Mouse (Mus musculus): Measurements from ENCODE around the gene Sema5a.

Sema5a gene

DNA sequence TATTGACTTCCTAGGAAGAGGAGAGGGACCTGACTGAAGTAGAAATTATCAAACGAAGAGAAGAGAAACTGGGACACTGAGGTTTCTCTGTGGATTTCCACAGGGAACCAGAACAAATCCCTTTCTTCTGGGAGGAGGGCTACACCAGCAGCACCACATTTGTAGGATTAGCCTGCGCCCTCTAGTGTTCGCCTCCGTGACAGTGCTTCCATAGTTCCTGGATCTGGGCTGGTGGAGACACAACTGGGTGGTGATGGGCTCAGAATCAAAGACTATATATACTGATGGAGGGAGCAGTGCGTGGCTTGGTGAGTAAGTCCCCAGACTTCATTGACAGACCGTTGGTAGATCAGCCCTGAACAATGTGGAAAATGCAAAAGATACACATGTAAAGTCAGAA lies 193.0 kb downstream of the Sema5a start:
- peak; percentile 48 for DNase-seq (ENCODE audit: low spot score)

DNA sequence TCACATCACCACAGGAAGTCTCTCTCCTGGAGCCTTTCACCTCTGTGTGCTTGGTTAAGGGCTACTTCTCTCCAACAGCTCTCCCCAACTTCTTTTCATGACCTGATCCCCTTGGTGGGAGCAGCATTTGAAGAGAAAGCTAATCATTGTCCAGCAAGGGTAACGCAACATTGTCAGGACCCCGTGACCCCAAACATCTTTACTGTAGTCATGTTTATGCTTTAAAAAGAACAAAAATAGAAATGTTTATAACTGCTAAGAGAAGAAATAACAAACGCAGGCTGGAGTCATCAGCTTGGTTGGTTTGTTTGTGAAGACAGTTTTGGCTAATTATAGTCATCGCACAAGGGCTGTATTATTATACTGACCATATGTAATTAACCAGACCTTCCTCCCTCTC lies 198.1 kb downstream of the Sema5a start:
- DNase-seq (ENCODE audit: low spot score), result no peak

DNA sequence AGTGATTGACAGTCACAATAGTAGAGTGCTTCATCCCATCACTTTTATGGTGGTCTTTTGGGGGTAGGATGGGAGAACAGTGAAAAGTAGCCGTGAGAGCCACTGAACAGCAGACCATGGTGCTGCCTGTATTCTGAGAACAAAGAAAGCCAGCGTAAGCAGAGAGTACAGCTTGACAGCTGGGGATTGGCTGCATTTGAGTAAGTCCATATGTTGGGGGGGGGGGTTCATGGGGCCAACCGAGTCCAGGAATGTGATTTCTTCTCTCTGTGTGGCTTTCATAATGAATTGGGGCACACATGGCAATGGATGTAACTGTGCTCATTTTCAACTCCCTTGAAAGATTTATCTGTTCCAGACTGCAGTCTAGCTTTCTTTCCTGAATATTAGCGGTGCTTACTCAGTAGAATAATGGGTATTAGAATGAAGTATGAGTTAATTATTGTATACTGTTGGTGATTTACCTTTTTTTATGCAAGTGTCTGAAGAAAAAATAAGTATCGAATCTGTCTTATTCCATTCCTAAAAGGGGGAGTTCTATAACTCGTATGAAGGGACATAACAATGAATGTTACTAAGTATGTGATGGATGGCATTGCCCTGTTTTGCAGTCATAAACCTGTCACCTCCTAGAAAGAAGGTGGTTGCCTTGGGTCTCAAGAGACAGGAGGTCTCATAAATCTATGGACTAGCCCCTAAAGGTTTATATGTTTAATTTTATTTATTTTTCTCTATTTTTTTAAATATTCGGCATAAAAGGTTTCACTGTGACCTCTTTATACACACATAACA lies 203.1 kb downstream of the Sema5a start:
- DNase-seq (ENCODE audit: low spot score), result no peak

DNA sequence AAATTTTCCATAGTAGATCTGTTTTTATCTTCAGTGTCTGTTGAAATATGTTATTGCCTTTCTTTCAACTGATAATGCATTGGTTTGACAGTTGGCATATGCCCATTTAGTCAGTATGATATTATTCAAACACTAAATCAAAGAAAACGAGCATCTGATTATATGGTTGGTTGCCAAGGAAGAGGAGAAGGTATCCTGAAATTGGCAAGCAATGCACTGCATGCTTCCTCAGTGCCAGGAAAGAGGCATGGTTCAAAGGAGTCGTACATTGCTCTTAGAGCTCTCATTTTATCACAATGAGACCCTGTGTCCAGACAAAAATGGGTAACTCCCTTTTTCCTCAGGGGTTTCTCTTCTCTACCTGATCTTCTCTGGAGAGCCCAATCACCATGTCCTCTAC lies 214.4 kb downstream of the Sema5a start:
- no peak for DNase-seq (ENCODE audit: low spot score)

DNA sequence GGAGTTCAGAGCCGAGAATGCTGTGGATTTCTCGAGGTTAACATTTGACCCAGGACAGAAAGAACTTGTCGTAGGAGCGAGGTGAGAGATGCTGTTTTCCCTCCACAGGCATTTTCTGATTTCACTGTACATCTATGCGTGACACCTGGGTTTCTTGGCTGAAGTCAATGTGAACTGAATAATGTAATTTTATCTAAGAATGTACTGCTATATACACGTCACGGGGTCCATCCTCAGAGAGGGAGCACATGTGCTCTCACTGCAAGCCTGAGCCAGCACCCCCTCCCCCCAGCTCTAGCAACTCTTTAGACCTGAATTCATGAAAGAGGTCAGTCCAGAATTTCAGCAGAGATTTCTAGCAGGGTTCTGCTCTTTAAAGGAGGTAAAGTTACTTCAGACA lies 215.6 kb downstream of the Sema5a start:
- DNase-seq (ENCODE audit: low spot score), result no peak

DNA sequence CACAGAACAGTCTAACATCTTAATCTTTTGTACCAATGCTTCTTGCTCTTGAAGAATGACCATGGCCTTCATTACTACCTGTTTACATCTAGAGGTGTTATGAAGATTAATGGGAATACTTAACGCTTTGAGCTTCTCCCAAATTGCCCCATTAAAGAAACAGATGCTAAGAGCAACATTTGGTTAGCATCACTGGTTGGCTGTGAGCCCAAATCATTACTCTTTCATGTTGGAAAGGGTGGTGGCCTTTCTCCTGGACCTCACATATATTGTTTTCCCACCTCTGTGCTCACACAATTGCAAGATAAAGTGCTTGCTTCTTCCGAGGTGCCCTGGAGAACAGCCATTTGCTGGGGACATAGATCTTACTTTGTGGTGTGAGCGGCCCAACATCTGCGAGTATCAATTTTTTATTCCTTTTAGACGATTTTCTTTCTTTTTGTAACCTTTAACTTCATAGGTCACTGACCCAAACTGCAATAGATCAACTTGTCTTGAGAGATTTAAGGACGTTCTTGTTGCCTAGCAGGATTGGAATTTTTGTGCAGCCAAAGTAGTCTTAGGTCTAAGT lies 227.0 kb downstream of the Sema5a start:
- DNase-seq (ENCODE audit: low spot score), result no peak

DNA sequence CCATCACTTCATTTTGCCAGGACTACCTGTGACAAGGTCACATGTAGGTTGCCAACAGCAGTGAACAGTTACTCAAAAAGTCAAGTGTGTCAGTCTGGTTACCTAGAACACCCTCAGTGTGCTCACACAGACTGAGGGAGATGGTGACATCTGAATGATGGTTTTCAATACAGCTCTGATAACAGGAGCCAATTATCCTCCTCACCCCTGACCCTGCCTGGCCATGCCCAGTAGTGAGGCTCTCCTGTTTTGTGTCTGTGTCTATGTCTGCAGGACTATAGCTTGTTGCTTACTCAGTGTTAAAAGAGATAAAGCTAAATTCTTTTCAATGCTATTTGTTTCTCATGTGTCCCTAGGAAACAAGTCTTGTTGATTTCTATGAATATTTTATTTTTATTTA lies 236.1 kb downstream of the Sema5a start:
- no peak for DNase-seq (ENCODE audit: low spot score)

DNA sequence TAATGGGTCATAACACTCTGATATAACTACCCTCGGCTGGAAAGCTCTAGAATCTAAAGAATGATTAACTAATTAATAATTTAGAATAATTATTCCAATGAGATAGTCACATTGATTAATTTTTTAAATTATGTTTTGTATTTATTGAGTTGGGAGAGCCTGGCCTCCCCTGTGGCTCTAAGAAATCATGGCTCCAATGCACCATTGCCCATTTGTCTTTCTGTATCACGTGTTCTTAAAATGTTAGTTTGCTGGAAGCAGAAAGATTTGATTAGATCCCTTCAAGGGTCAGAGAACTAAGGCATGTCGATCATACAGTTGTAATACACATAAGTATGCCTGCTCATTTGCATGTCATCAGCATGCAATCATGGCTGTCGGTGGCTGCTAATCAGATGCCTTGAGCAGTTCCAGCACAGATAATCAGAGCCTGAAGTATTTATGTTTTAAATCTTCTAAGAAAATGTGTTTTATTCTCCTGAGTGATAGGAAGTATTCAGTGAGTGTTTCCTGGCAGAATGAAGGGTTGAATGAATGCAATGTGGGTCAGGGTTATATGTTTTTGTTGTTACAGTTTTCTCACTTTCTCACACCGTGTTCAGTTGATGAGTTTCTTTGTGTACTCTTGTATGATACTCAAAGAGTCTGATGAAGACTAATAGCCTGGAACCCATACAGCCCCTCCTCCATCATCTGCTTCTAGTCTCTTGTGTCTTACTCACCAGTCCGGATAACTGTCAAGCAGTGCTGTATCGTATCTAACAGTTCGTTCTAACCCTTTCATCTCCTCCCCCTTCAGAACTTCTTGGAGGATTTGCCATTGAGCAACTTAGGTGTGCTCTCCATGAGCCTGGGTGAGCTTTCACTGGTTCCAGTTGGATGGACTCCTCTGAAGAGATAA lies 240.7 kb downstream of the Sema5a start:
- DNase-seq (ENCODE audit: low spot score), result no peak

DNA sequence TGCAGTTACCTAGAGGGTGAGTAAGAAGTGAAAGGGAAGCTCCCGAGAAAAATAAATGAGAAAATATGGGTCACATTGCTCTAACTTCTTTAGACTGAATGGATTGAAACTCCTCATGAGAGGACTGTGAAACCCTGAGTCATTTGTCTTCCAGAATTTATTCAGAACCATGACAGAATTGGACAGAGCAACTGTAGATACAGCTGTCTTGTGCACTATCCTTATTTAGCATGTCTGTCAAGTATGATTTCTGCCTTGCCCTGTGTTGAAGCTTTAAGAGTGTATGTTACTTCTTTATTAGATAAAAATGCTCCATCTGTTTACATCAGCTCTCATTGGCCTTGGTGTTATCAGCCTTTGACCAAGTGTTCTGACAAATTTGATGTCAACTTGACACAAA lies 243.4 kb downstream of the Sema5a start:
- no peak for DNase-seq (ENCODE audit: low spot score)

DNA sequence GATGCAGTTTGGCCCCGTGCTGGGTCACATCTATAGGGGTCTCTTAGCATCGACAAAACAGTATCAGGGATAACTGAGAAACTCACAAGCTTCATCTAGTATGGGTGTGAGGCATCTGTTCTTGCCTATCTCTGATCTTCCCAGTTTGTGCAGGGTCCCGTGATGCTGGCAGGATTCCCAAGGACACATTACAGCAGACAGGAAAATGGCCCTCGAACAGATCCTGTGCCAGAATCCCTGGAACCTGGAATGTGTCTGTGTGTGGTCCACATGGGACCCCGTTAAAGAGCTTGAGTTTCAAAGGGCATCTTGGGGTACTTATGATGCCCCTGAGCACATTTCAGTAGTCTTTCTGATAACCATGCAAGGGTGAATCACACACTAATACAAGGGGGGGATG lies 249.6 kb downstream of the Sema5a start:
- DNase-seq (ENCODE audit: low spot score), result peak; percentile 53

DNA sequence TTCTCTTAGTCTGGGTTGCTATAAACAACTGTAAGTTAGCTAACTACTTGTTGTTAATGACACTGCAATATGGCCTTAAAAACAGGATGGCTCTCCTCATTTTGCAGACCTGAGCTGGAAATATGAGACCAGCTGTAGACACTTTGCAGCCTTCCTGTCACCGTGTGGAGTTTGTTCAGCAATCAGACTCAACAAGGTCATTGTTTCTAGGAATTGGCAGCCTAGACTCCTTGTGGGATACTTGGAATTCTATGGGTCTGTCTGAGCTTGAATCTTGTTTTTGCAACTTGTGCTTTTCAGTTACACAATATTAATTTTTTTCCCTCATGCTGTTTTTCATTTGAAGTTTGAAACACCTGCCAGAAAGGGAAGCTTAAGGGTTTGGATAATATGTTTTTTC lies 250.3 kb downstream of the Sema5a start:
- DNase-seq (ENCODE audit: low spot score), result no peak

DNA sequence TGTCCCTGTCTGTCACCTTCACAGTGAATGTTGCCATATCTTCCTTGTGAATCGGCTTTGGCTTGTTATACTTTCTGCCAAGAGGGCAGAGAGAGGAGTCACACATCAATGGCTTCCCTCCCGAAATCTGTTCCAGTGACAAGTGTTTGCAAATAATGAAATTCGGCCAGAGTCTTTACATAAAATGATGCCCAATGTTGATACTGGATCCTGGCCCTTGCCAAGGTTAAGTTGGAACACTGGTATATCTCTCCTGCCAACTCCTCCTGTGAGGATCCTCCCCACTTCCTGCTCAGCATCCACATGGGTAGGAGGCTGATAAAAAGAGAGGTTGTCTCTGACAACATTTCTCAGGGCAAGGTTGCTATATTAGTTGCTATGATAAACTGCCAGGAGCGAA lies 252.3 kb downstream of the Sema5a start:
- peak; percentile 9 for DNase-seq (ENCODE audit: low spot score)

DNA sequence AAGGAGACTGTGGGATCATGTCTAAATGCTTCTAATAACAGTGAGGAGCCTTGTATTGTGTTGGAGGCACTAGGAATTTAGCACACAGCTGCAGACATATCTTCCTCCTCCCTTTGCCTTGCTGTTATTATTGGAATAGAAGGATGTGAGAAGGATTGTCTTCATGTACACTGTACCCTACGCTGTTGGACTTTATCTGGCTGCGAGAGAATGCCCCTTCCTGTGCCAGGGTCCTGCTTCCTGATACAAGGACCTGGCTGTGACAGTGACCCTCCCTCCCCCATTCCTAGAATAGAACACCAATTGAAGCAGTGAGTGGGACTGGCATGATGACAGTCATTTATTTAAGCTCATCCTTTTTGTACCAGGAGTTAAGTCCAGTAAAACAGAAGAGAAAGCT lies 261.3 kb downstream of the Sema5a start:
- DNase-seq (ENCODE audit: low spot score), result no peak

DNA sequence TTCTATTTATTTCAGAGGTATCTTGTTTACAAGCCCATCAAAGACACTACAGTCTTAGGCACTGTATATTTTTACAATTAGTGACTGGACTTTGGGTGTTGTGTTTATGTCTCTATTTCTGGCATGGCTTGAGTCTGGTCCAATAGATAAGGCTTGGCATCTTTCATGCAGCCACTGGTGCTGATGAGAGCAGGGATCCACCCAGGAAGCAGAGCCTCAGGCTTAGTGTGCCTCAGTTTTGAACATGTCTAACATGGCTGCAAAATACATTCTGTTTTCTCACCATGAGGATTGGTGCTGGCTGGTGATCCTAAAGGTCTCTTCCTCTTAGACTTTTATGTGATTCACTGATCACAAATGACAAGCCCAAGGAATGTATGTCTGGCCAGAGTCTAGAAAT lies 263.7 kb downstream of the Sema5a start:
- no peak for DNase-seq (ENCODE audit: low spot score)

DNA sequence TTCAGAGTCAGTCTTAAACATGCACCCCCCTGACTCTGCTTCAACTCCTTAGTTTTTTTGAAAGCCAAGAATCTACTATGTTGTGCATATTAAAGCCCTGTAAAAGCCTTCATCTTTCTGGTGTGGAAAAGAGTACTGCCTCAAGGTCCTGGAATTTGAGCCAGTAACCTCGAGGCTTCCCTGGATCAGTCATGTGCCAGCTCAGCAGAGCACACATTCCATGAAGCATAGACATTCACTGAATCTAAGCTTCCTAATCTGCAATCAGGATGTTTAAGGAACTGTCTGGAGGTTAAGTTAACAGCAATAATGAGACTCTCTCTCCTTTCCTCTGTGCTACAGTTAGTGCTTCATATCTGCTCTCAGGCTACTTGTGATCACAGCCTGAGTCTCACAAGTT lies 270.3 kb downstream of the Sema5a start:
- no peak for DNase-seq (ENCODE audit: low spot score)

DNA sequence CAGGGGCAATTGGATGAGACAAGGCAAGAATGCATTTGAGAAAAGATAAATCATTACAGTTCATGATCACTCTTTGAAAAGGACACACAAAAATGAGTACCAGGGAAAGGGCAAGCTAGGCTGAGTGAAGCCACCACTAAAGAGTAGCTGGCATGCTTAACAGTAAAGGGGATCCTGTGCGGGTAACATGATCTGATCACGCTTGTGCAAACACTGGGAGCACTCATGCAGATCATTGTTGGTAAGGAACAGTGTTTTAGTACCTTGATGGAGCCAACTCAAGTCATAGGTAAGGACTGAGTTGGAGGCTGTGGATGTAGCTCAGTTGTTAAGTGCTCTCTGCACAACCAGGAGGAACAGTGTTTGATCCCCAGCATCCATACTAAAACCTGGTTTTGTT lies 273.3 kb downstream of the Sema5a start:
- DNase-seq (ENCODE audit: low spot score), result no peak

DNA sequence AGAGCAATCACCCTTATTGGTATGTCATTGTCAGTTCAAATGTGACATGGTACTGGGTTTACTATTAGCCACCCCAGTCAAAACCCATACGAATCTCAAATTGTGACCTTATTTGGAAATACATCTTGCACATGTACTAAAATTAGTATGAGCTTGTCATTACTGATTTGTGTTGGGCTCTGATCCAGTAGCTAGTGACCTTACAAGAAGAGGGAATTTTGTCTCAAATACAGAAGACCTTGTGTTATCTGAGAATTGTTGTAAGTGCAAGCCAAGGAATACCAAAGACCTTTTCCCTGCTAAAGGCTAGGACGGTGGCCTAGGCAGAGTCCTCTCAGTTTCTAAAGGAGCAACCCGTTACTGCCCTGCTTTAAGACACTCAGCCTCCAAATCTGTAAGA lies 287.9 kb downstream of the Sema5a start:
- peak; percentile 13 for DNase-seq (ENCODE audit: low spot score)

DNA sequence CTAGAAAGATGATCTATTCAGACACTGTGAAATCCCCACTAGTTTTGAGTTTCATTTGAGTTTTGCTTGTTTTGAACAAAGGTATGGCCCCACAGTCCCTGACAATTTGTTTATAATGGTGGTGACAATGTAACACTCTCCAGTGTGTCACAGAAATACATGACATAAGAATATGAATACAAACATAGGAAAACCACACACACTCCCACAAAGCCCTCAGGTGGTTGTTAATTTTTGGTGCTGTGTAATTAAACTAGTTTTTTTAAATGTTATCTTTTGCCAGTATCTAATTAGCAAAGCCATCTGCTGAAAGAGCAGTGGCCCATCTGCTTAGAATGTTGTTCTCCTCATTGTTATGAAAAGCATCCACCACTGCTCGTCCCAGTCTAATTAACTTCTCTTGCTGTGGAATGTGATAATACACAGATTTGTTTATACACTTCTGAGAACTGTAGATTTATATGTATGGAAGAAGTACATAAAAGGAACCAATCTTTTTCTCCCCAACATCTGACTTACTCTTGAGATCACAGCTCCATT lies 289.0 kb downstream of the Sema5a start:
- no peak for DNase-seq (ENCODE audit: low spot score)

DNA sequence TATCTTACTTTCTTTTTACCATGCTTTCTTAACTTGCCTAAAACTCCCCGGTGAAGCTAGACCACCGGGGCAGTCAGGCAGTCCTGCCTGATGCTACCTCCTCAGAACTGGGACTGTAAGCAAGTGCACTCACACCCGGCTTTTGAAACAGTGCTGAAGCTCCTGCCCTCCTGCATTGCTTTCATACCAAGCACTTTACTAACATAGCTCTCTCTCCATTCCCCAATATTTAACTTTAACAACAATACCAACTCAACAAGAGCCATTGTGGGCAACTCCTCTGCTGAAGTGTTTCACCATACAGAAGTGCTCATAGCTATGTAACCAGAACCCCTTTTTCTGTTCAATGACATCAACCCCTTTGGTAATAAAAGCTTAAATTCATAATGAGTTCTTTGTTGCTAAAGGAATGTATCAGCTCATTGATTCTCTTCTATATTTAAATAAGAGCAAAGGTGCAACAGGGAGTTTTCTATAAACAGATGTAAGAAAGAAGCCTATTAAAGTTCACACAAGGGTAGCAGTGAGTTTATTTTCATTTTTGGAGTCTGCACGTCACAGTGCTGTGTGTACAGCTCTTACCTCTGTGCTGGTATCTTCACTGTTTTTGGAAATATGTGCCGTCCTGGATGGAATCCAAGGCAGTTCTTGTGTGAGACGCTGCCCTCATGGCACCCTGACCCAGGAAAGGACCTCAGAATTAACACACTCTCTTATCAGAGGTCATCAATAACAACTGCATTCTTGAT lies 292.3 kb downstream of the Sema5a start:
- peak; percentile 77 for DNase-seq (ENCODE audit: low spot score)

DNA sequence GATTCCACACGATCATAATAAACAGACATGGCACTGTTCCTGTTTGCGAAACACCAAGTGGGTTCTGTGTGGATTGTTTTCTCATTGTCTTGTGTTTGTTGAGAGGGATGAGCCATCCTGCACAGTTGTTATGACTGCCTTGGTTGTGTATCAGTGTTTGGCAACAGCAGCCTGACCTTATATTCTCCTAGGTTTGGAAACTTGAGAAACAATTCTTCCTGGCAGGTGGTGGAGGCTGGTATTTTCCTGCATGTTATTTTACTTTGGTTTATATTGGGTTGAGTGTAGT lies 292.8 kb downstream of the Sema5a start:
- DNase-seq (ENCODE audit: low spot score), result no peak

DNA sequence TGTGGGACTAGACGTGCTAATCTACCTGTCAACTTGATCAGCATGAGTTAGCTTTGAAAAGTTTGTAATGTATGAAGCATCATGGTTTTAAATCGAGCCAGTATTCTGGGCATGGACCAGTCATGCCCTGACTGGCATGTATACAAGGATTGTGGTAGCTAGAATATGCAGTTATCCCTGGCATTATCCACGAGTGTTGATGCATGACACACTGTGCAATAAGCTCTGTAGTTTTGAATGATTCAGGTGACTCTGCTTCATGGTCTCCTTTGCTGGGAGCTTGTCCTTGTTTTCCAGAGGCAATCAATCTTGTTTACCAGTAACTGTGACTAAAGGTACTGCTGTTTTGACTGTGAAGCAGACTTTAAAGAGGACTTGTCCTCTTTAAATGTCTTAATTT lies 293.5 kb downstream of the Sema5a start:
- DNase-seq (ENCODE audit: low spot score), result no peak

DNA sequence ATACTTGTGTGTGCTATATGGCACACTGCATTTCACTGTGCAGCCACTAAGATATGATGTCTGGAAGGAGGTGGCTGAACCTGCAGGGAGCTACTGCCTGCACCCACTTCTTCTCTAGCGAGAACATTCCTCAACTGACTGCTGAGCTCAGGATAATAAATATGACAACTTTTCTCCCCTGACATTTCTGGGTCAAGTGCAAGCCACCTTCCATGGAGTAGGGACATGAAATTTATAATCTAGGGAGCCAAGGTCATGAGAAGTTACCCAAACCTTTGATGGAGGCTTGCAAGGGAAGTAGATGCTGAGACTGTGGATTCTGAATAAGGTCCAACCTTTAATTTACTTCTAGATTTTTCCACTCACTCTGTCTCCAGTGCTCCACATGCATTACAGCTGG lies 298.1 kb downstream of the Sema5a start:
- DNase-seq (ENCODE audit: low spot score), result no peak

Data from ovary, adult 18-20 months (tissue).